Mouse (Mus musculus): ENCODE measurements around the gene Ptgr2.

GRCm38 (mm10) chr12:84276288-84276687 lies 8.7 kb upstream of the Ptgr2 start:
- no peak for TF ChIP-seq CTCF (IDR thresholded peaks at IDR 0.05)
- TF ChIP-seq EP300 (IDR thresholded peaks at IDR 0.05) = no peak
